Mouse (Mus musculus): Measurements from ENCODE around the gene Stk4.
"Not testable (repeated sequence)": the region's sequence is repeated elsewhere in the genome, so short reads cannot be mapped to it uniquely, and the experiment has no call there.

The Stk4 gene

GRCm38 (mm10) chr2:164070142-164070764 lies at the start of gene Stk4:
TSS of gene Stk4 (plus strand) at chr2:164070322.
- DNase-seq (ENCODE audit: low read depth, low spot score) = no peak

- no peak for DNase-seq (ENCODE audit: low read depth, low spot score)
Observed at GRCm38 (mm10) chr2:164022104-164022503, 48.0 kb upstream of the Stk4 start.

DNA sequence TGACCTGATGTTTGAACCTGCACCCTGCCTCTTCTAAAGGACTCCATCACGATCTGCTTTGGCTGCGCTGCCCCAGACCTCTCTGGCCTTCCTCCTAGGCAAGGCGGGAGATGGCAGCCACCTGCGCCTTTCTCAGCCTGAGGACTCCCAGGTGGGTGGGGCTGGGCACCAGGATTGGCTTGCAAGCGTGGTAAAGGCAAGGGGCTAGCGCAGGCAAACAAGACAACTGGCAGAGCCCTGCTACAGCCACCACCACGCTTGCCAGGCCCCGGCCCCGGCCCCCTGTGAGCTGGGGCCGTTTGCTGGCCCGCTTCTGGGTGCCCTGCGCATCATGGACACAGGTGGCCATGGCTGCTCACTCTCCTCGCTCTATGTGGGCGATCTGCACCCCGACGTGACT lies 45.0 kb upstream of the Stk4 start, which contains the start of gene Pabpc1l:
Pabpc1l (plus strand) TSS at position 301 of the 400 bp plus-strand sequence.
- DNase-seq (ENCODE audit: low read depth, low spot score) = no peak

DNA sequence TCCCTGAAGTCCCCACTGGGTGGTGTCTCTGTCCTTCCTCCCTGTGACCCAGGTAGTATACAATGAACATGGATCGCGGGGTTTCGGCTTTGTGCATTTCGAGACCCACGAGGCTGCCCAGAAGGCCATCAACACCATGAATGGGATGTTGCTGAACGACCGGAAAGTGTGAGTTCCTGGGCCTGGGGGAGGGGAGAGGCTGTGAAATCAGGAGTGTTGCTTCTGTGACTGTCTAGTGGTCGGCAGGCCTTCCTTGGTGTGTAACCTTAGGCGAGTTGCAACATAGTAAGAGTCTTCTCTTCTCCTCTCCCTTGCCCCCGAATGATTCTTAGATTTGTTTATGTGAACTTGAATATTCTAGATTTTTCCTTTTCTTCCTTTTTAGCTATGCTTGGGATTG lies 39.0 kb upstream of the Stk4 start:
- no peak for DNase-seq (ENCODE audit: low read depth, low spot score)

DNA sequence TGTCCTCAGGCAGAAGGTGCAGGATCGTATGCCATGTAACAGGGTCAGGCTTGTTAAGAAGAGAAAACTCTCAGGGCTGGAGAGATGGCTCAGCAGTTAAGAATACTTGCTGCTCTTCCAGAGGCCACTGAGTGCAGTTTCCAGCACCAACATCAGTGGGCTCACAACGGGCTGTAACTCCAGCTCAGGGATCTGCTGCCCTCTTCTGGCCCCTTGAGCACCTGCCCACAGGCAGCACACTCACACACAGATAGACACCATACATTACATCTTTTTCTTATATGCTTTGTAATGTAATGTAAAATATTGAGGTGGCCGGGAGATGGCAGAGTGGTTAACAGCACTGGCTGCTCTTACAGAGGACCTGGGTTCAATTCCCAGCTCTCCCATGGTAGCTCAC lies 37.1 kb upstream of the Stk4 start:
- DNase-seq (ENCODE audit: low read depth, low spot score) = no peak

DNA sequence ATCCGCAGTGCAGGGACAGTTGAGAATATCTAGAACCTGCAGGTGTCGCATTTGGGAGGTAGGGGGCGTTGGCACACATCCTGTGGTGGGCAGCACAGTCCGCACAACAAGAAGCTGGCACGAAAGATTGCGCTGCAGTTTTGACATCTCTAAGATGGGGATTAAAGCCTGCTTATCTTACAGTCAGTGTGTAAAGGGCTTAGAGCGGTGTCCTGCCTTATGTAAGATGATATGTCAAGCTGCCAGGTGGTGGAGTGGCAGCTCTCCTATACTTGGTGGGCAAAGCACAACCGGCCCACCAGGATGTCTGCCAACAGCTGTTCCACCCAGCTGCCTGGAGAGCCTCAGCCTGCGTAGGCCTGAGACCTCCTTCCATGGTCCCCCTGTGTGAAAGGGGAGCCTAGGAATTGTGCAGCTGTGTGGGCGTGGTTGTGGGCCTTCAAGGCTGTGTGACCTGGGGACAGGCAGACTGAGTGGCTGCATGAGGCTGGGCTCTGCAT lies 33.6 kb upstream of the Stk4 start:
- no peak for DNase-seq (ENCODE audit: low read depth, low spot score)

GRCm38 (mm10) chr2:164038407-164039028 lies 31.6 kb upstream of the Stk4 start:
- DNase-seq (ENCODE audit: low read depth, low spot score) = no peak

GRCm38 (mm10) chr2:164040949-164041348 lies 29.2 kb upstream of the Stk4 start:
- no peak for DNase-seq (ENCODE audit: low read depth, low spot score)

DNA sequence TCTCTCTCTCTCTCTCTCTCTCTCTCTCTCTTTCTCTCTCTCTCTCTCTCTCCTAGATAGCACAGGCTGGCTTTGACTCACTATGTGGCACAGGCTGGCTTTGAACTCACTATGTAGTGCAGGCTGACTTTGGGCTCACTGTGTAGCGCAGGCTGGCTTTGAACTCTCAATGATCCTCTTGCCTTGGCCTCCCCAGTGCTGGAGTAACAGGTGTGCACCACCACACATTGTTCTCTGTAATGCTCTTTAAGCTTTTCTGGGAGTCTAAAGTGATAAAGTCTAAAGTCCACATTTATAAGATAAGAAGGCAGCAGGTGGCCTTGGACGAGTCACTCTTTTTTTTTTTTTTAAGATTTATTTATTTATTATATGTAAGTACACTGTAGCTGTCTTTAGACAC lies 28.6 kb upstream of the Stk4 start:
- DNase-seq (ENCODE audit: low read depth, low spot score) = no peak

GRCm38 (mm10) chr2:164047197-164047690 lies 22.9 kb upstream of the Stk4 start:
- DNase-seq (ENCODE audit: low read depth, low spot score) = no peak

DNA sequence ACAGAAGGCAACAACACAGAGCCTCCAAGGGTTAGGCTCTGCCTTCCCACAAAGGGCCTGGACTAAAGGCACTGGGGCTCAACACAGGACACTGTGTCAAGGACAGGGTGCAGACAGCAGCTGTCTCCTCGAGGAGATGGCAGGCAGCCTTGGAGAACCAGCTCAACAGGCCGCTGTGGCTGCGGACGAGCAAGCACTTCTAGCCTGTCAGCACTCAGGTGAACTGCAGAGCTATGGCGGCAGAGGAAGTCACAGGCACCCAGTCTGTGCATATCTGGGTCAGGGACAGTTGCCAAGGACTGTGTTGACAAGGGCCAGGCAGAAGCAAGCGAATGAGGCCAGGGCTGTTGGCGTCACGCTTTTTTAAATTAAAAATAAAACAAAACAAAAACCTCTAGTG lies 16.4 kb upstream of the Stk4 start:
- DNase-seq (ENCODE audit: low read depth, low spot score) = no peak

DNA sequence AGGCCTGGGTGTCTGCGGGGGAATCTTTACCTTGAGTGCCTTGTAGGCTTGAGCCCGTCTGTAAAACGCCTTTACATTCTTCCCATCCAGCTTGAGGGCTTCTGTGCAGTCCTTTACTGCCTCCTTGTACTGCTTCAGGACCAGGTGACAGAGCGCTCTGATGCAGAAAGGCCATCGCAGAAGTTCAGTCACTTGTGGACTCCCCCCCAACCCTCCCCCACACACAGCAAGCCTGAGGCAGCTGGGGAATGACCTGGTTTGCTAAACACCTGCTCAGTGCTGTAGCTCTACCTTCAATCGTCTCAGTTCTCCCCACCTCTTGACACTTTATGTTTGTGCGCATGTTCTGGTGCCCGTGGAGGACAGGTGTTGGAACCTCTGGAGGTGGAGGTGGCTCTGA lies 15.5 kb upstream of the Stk4 start:
- no peak for DNase-seq (ENCODE audit: low read depth, low spot score)

DNA sequence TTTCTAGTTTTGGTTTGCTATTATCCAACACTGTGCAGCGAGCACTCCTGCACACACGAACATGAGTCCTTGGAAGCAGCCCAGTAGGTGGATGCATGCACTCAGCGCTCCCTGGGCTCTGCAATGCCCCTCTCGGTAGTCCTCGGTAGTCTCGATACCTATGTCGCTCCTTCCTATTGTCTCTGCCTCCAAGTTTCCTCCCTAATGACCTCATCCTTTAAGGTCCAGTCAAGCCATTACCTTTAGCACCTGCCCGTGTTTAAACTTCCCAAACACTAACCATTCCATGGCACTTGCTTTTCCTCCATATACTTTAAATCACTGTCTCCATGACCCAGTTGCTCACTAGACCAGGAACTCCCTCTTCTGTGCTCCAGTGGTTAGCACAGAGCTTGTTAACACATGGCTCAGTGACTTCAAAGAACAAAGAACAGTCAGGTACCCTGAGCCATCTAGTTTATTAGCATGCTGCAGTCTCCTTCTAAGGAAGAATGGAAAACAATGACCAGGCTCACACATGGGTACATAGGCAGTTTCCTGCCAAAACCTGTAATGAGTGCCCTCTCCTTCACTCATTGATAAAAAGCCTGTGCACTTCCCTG lies 10.4 kb upstream of the Stk4 start:
- no peak for DNase-seq (ENCODE audit: low read depth, low spot score)

- peak; percentile 78 for DNase-seq (ENCODE audit: low read depth, low spot score)
Observed at GRCm38 (mm10) chr2:164070765-164071436, 779 bp downstream of the Stk4 start, which contains the start of gene Tomm34. TSS of gene Tomm34 (minus strand) at chr2:164071169.

DNA sequence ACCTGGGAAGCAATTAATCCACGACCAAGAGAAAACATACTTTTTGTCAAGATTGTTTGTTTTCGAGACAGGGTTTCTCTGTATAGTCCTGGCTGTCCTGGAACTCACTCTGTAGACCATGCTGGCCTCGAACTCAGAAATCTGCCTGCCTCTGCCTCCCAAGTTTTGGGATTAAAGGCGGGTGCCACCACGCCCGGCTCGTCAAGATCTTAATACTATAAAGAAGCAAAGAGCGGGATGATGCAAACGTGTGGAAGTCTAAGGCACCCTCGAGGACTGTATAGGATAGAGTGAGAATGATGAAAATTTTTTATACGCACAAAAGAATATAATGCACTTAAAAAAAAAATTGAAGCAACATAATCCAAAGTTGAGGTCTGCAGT lies 1.3 kb downstream of the Stk4 start:
- DNase-seq (ENCODE audit: low read depth, low spot score) = not testable (repeated sequence)

GRCm38 (mm10) chr2:164072109-164072508 lies 2.0 kb downstream of the Stk4 start:
- DNase-seq (ENCODE audit: low read depth, low spot score) = no peak

DNA sequence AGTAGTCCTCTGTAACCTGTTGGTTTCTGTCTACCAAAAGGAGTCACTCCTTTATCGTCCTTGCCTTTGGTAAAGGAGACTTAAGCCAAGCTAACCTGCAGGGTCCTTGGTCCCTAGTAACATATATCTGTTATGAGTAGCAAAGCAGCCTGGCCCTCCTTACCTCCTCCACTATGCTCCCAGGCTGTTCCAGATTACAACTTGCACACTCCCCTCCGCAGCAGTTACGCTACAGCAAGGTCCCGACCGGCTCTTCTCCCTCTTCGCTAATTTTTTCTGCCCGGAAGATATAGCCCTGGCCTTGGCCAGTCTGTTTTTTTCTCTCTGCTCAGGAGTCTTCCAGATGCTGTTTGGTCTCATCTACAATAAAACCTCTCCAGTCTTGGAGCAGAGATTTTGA lies 3.0 kb downstream of the Stk4 start:
- no peak for DNase-seq (ENCODE audit: low read depth, low spot score)

- DNase-seq (ENCODE audit: low read depth, low spot score) = peak; percentile 89
Observed at GRCm38 (mm10) chr2:164073918-164074578, 3.9 kb downstream of the Stk4 start.

DNA sequence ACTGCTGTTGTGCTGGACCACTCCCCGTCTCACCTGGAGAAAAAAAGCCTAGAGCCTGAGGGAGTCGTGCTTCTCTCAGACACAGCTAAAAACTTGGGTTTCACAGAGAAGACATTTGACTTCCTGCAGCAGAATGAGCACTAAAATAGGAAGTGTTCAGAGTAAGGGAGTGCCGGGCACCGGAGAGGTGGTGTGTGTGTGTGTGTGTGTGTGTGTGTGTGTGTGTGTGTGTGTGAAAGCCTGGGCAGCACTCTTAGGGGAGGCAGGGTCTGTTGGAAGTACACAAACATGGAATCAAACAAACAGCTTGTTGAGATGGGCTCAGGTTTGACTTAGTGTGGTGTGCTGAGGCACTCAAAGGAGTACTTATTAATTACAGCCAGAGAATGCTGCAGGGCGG lies 5.0 kb downstream of the Stk4 start:
- no peak for DNase-seq (ENCODE audit: low read depth, low spot score)

DNA sequence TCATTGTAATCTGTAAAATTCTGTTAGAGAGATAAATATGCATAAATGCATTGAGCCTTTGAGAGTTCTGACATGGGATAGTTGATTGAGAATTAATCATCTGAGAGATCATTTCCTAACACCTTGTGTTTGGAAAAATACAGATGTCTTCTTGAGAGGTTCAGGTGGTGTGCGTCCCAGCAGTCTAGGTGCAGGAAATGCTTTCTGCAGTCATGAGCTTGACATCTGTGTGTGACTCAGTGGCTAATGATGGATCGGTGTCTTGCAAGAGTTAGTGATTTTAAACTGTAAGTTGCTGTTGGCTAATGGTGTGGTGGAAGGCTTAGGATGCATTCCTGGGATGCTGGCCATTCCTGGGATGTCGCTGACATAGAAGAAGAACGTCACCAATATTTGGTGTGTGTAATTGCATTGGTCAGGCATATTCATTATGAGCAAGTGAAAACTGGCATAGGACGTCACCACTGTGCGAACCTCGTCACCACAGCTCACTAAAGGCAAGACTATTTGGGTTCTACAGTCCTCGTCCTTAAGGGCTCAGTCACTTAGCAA lies 6.8 kb downstream of the Stk4 start:
- no peak for DNase-seq (ENCODE audit: low read depth, low spot score)

GRCm38 (mm10) chr2:164077875-164078274 lies 7.8 kb downstream of the Stk4 start:
- no peak for DNase-seq (ENCODE audit: low read depth, low spot score)

Data from brain, embryonic 18.5 days (tissue).